Mouse (Mus musculus) bone marrow, adult 2 months (tissue): ENCODE measurements around the gene Rec114. TPM values are rescaled to one million over a fixed set of nuclear protein-coding genes. Genes with fewer than 3 reads are reported as not detected.

Experiments used
- H3K27ac ChIP-seq: fragments of 200-500 bp; 2 replicates; pipeline ENCODE4 v1.5.1; 2012; ENCODE audit warnings: low read depth, mild to moderate bottlenecking, control low read depth, inconsistent platforms, low read length; ENCODE audit not compliant: control insufficient read depth, poor library complexity, insufficient read depth
- H3K4me1 ChIP-seq: fragments of 200-500 bp; 2 replicates; pipeline ENCODE4 v1.6.1; 2011; ENCODE audit warnings: low read length; ENCODE audit not compliant: control insufficient read depth, insufficient read depth
- H3K4me3 ChIP-seq: fragments of 200-500 bp; replicated peaks from 2 replicates; pipeline ENCODE3; 2011; ENCODE audit warnings: mild to moderate bottlenecking, low read depth, low read length, control low read depth; ENCODE audit not compliant: control insufficient read depth
- CTCF ChIP-seq: fragments of 200-500 bp; IDR thresholded peaks from 2 replicates; pipeline ENCODE4 v1.5.1; 2011; ENCODE audit warnings: low read length, control low read depth; ENCODE audit not compliant: control insufficient read depth, insufficient read depth
- POLR2A ChIP-seq: fragments of 200-500 bp; IDR thresholded peaks from 2 replicates; pipeline ENCODE4 v1.6.1; 2011; ENCODE audit warnings: low read depth, mild to moderate bottlenecking, control low read depth, low read length, borderline replicate concordance; ENCODE audit not compliant: control insufficient read depth
- WGBS: fragments of 180-500 bp; shearing (Covaris S2); methylation state at CpG from one replicate; pipeline ENCODE4 v1.1.7; 2018; 5-methylcytosine and 5-hydroxymethylcytosine counted together
- polyA plus RNA-seq: library from polyadenylated mRNA; stranded (reverse); fragments of >200 nt; gene quantifications from 2 replicates; pipeline ENCODE4 v1.2.4, GENCODE M21; 2011; ENCODE audit warnings: low replicate concordance; ENCODE audit not compliant: missing spikeins, insufficient read depth, insufficient read length

Rec114 gene
- polyA plus RNA-seq, 1 experiment: 68.2 TPM

GRCm38 (mm10) chr9:58739791-58740190 lies 4.0 kb downstream of the Rec114 start:
- H3K27ac ChIP-seq: no peak overlapping the region
- TF ChIP-seq CTCF (no peak), POLR2A (no peak)
- WGBS: 81% methylated on average over 9 of the region's 9 CpGs
- H3K4me3 ChIP-seq: no peak overlapping the region
- no peaks in the 10 kb centered on the region for H3K4me1 ChIP-seq

GRCm38 (mm10) chr9:58723165-58723564 lies 20.6 kb downstream of the Rec114 start:
- Histone ChIP-seq H3K27ac (no peak overlapping the region), H3K4me3 (no peak overlapping the region), H3K4me1 (no peaks in the 10 kb centered on the region)
- WGBS: 82% methylated on average over 11 of the region's 11 CpGs
- TF ChIP-seq POLR2A (no peak), CTCF (no peak)

DNA sequence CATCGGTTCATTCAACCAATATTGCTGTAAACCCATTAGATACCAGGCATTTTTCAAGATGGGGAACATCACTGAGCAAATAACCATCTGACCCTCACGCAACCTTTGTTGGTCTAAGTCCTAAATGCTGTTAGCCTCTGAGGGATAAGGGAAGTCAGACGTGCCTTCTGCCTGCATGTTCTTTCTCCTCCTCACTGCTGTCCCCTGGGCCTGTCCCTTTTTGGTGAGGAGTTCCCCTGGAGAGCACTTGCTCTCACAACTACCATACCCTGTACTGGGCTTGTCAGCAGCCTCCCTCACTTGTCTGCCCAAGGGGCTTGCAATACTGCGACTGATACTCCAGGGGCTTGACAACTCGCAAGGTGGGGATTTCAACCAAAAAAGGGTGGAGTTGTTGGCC lies 21.6 kb downstream of the Rec114 start:
- TF ChIP-seq POLR2A (no peak), CTCF (no peak)
- no peak overlapping the region for H3K27ac ChIP-seq
- 77% methylated on average over 5 of the region's 5 CpGs for WGBS
- no peaks in the 10 kb centered on the region for H3K4me1 ChIP-seq
- no peak overlapping the region for H3K4me3 ChIP-seq

DNA sequence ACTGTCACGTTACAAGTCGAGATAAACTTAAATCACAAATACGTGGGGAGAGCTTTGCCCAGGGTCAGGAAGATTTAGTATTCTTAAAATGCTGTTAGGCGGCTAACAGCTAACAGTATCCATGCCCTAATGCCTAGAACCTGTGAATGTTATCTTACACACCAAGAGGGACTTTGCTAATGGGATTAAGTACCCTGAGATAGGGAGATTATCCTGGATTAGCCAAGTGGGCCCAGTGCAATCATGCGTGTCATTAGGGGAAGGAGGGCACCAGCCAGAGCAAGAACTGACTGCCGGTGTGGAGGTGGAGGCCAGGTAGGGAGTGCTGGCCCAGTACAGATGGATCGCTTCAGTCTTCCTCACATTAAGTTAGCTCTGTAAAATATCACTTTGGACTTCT lies 22.7 kb downstream of the Rec114 start:
- H3K27ac ChIP-seq: no peak overlapping the region
- 68% methylated on average over 7 of the region's 7 CpGs for WGBS
- no peak for TF ChIP-seq POLR2A
- TF ChIP-seq CTCF: no peak
- no peaks in the 10 kb centered on the region for H3K4me1 ChIP-seq
- no peak overlapping the region for H3K4me3 ChIP-seq

- no peak overlapping the region for H3K27ac ChIP-seq
- no peak for TF ChIP-seq POLR2A
- no peak for TF ChIP-seq CTCF
- H3K4me1 ChIP-seq: no peaks in the 10 kb centered on the region
- no peak overlapping the region for H3K4me3 ChIP-seq
- WGBS: 51% methylated on average over 4 of the region's 4 CpGs
These were observed 23.6 kb downstream of the Rec114 start for GRCm38 (mm10) chr9:58720167-58720566.

GRCm38 (mm10) chr9:58719471-58719870 lies 24.3 kb downstream of the Rec114 start:
- 21% methylated on average over 5 of the region's 5 CpGs for WGBS
- Histone ChIP-seq H3K27ac (no peak overlapping the region), H3K4me3 (no peak overlapping the region), H3K4me1 (no peaks in the 10 kb centered on the region)
- no peak for TF ChIP-seq CTCF

DNA sequence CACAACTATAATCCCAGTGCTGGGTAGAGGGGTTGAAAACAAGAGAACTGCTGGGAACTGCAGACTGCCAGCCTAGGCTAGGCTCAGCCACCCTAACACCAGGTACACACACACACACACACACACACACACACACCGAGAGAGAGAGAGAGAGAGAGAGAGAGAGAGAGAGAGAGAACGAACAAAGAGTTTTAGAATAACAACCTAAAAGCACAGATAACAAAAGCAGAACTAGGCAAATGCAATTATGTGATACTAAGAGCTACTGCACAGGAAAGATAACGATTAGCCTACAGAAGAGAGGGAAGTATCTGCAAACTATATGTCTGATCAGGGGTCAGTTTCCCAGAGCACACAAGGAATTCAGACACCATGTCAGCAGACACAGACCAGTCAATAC lies 24.8 kb downstream of the Rec114 start:
- Histone ChIP-seq H3K4me1 (no peaks in the 10 kb centered on the region), H3K4me3 (no peak overlapping the region), H3K27ac (no peak overlapping the region)
- TF ChIP-seq POLR2A: no peak
- no peak for TF ChIP-seq CTCF
- 2% methylated on average over 3 of the region's 3 CpGs for WGBS

DNA sequence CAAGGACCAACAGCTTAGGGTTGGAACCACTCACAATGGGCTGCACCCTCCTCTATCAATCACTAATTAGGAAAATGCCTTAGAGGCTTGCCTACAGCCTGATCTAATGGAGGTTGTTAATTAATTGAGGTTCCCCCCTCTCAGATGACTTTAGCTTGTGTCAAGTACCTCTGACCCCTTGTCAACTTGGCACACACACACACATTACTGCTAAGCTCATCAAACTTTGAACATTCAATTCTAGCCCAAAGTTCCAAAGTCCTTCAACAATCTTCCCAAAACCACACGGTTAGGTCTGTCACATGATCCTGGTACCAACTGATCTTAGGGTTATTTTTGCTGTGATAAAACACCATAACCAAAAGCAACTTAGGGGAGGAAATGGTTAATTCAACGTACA lies 26.9 kb downstream of the Rec114 start:
- TF ChIP-seq CTCF (no peak), POLR2A (no peak)
- 16% methylated on average over 2 of the region's 2 CpGs for WGBS
- no peak overlapping the region for H3K27ac ChIP-seq

GRCm38 (mm10) chr9:58710642-58711041 lies 33.1 kb downstream of the Rec114 start:
- H3K4me1 ChIP-seq: no peaks in the 10 kb centered on the region
- WGBS: 85% methylated on average over 7 of the region's 7 CpGs
- TF ChIP-seq POLR2A: no peak
- no peak for TF ChIP-seq CTCF
- no peak overlapping the region for H3K4me3 ChIP-seq
- no peak overlapping the region for H3K27ac ChIP-seq

More for the DNA sequence above, 26.9 kb downstream of the Rec114 start:
- Histone ChIP-seq H3K4me1 (no peaks in the 10 kb centered on the region), H3K4me3 (no peak overlapping the region)
